ENCODE assay signal across 20 mouse cellular contexts in genomic region chr12:69238284-69238683, GRCm38 (mm10). TPM values are rescaled to one million over a fixed set of nuclear protein-coding genes. Genes with fewer than 3 reads are reported as not detected.
DNase-seq lines count a peak whose midpoint lies in the region; ATAC-seq and TF ChIP-seq lines count a peak whose summit lies in the region.
"Had no signal": no experiment of that assay in that cellular context is flagged by ENCODE, and none has a peak within 500 bp of the region (broad histone marks: within the 10 kb centered on the region; RNA-seq: fewer than 3 reads in every experiment).

No protein-coding gene starts in this region.

- no peak overlapping the region for H3K4me2 ChIP-seq in midbrain, postnatal 0 days (ENCODE audit: low read depth, low read length, poor library complexity, severe bottlenecking)
- H3K4me2 ChIP-seq in midbrain, embryonic 16.5 days (ENCODE audit: low read length) = no peak overlapping the region
- H3K4me2 ChIP-seq in stomach, postnatal 0 days (replicated peaks; ENCODE audit: low read depth) = no peak overlapping the region
- H3K4me2 ChIP-seq: embryonic facial prominence, embryonic 15.5 days; hindbrain, embryonic 15.5 days had no signal

- H3K27me3 ChIP-seq in heart, adult 2 months (ENCODE audit: control insufficient read depth, insufficient read depth, low read length) = no peaks in the 10 kb centered on the region
- H3K27me3 ChIP-seq in midbrain, postnatal 0 days (ENCODE audit: insufficient read depth, low read length) = no peaks in the 10 kb centered on the region
- no peaks in the 10 kb centered on the region for H3K27me3 ChIP-seq in midbrain, embryonic 16.5 days (ENCODE audit: control insufficient read depth, insufficient read depth, low read depth, low read length)
- no peaks in the 10 kb centered on the region for H3K27me3 ChIP-seq in stomach, postnatal 0 days (ENCODE audit: control insufficient read depth, insufficient read depth, low read length)
- H3K27me3 ChIP-seq: embryonic facial prominence, embryonic 15.5 days; hindbrain, embryonic 15.5 days had no signal

- no peak for DNase-seq in heart, adult 2 months
- no peak for DNase-seq in heart, postnatal 25 days (ENCODE audit: low spot score)
- peak; percentile 7 to 23 for DNase-seq in kidney, postnatal 36 days
- no peak for DNase-seq in kidney, postnatal 25 days
- no peak for DNase-seq in midbrain, postnatal 0 days (ENCODE audit: low spot score)
- DNase-seq in stomach, postnatal 0 days (ENCODE audit: low spot score) = no peak
- no peak for DNase-seq in urinary bladder, postnatal 25 days (ENCODE audit: low spot score)
- DNase-seq: adrenal gland, postnatal 36 days; B cell, adult 2 months; cerebellum, adult 9-10 months; embryo, embryonic 11 days; gastrocnemius, postnatal 25 days; heart, postnatal 14 days; thymus, adult 18-20 months had no signal

- no peak overlapping the region for H3K27ac ChIP-seq in heart, adult 2 months
- no peak overlapping the region for H3K27ac ChIP-seq in midbrain, postnatal 0 days (ENCODE audit: low read depth, low read length)
- H3K27ac ChIP-seq in midbrain, embryonic 16.5 days (ENCODE audit: low read length) = no peak overlapping the region
- H3K27ac ChIP-seq in stomach, postnatal 0 days (replicated peaks) = no peak overlapping the region
- H3K27ac ChIP-seq: embryonic facial prominence, embryonic 15.5 days; forebrain, embryonic 10.5 days; heart, embryonic 10.5 days; hindbrain, embryonic 15.5 days had no signal

- peak; percentile 34 for TF ChIP-seq CTCF in heart, adult 2 months (IDR thresholded peaks at IDR 0.05)
- TF ChIP-seq CTCF in midbrain, postnatal 0 days (IDR thresholded peaks at IDR 0.05) = peak; percentile 34
- TF ChIP-seq CTCF in stomach, postnatal 0 days (IDR thresholded peaks at IDR 0.05; ENCODE audit: low read depth) = peak; percentile 26

- no peak for TF ChIP-seq POLR2A in heart, adult 2 months (IDR thresholded peaks at IDR 0.05; ENCODE audit: insufficient read depth, low read depth, low read length)

- no peaks in the 10 kb centered on the region for H3K36me3 ChIP-seq in heart, adult 2 months (ENCODE audit: control insufficient read depth, insufficient read depth, low read length)
- no peaks in the 10 kb centered on the region for H3K36me3 ChIP-seq in midbrain, postnatal 0 days (ENCODE audit: insufficient read depth, low read length)
- H3K36me3 ChIP-seq in midbrain, embryonic 16.5 days (ENCODE audit: control insufficient read depth, insufficient read depth, low read length) = no peaks in the 10 kb centered on the region
- H3K36me3 ChIP-seq in stomach, postnatal 0 days (ENCODE audit: control insufficient read depth, insufficient read depth, low read length) = no peaks in the 10 kb centered on the region
- H3K36me3 ChIP-seq: embryonic facial prominence, embryonic 15.5 days; forebrain, embryonic 10.5 days; heart, embryonic 10.5 days; hindbrain, embryonic 15.5 days had no signal

- WGBS in heart, adult 2 months = 30% methylated on average over 3 of the region's 3 CpGs
- WGBS in midbrain, postnatal 0 days = 35% methylated on average over 3 of the region's 3 CpGs
- WGBS in midbrain, embryonic 16.5 days = 47% methylated on average over 3 of the region's 3 CpGs
- 39% methylated on average over 3 of the region's 3 CpGs for WGBS in stomach, postnatal 0 days

- no peaks in the 10 kb centered on the region for H3K9me3 ChIP-seq in midbrain, postnatal 0 days (ENCODE audit: low read length)
- H3K9me3 ChIP-seq in midbrain, embryonic 16.5 days (replicated peaks; ENCODE audit: control insufficient read depth, low read length, poor library complexity, severe bottlenecking) = no peaks in the 10 kb centered on the region
- no peaks in the 10 kb centered on the region for H3K9me3 ChIP-seq in stomach, postnatal 0 days (ENCODE audit: control insufficient read depth, low read length)
- H3K9me3 ChIP-seq: embryonic facial prominence, embryonic 15.5 days; forebrain, embryonic 10.5 days; heart, embryonic 10.5 days; hindbrain, embryonic 15.5 days had no signal

- intact Hi-C loops in heart, adult 2 months (cut with DNase I) = no loop called here
- intact Hi-C loops in heart, postnatal 25 days (cut with DNase I) = no loop called here

- H3K79me2 ChIP-seq in heart, adult 2 months (replicated peaks; ENCODE audit: control insufficient read depth, insufficient read depth, low read length) = no peaks in the 10 kb centered on the region

- H3K9ac ChIP-seq in heart, adult 2 months (ENCODE audit: low read depth, low read length) = no peak overlapping the region
- no peak overlapping the region for H3K9ac ChIP-seq in midbrain, postnatal 0 days (replicated peaks; ENCODE audit: low read length, poor library complexity, severe bottlenecking)
- H3K9ac ChIP-seq in midbrain, embryonic 16.5 days (ENCODE audit: low read depth, low read length) = no peak overlapping the region
- no peak overlapping the region for H3K9ac ChIP-seq in stomach, postnatal 0 days (ENCODE audit: low read length)
- H3K9ac ChIP-seq: embryonic facial prominence, embryonic 15.5 days; hindbrain, embryonic 15.5 days had no signal

- H3K4me1 ChIP-seq in heart, adult 2 months (ENCODE audit: control insufficient read depth, insufficient read depth, low read length) = peaks cover 2% of the 10 kb centered on the region; the same call in 1 of the 2 replicates
- no peaks in the 10 kb centered on the region for H3K4me1 ChIP-seq in midbrain, postnatal 0 days (ENCODE audit: insufficient read depth, low read length)
- H3K4me1 ChIP-seq in midbrain, embryonic 16.5 days (ENCODE audit: control insufficient read depth, insufficient read depth, low read length) = peaks cover 4% of the 10 kb centered on the region; the same call in 1 of the 2 replicates
- H3K4me1 ChIP-seq in stomach, postnatal 0 days (replicated peaks; ENCODE audit: control insufficient read depth, insufficient read depth) = no peaks in the 10 kb centered on the region

- TF ChIP-seq EP300 in heart, adult 2 months (IDR thresholded peaks at IDR 0.05; ENCODE audit: insufficient read depth, low read depth, low read length) = no peak
- no peak for TF ChIP-seq EP300 in stomach, postnatal 0 days (optimal IDR thresholded peaks at IDR 0.05)

- H3K4me3 ChIP-seq in heart, adult 2 months = no peak overlapping the region
- no peak overlapping the region for H3K4me3 ChIP-seq in midbrain, postnatal 0 days (ENCODE audit: low read depth, low read length)
- H3K4me3 ChIP-seq in midbrain, embryonic 16.5 days (ENCODE audit: low read depth, low read length) = no peak overlapping the region
- H3K4me3 ChIP-seq in stomach, postnatal 0 days (ENCODE audit: low read depth, low read length) = no peak overlapping the region
- H3K4me3 ChIP-seq: embryonic facial prominence, embryonic 15.5 days; forebrain, embryonic 10.5 days; heart, embryonic 10.5 days; hindbrain, embryonic 15.5 days had no signal

- no peak for ATAC-seq in midbrain, postnatal 0 days (ENCODE audit: low FRiP score)
- ATAC-seq in midbrain, embryonic 16.5 days = no peak
- no peak for ATAC-seq in stomach, postnatal 0 days (ENCODE audit: low FRiP score, low TSS enrichment)

RNA-seq across cellular contexts. Expression of gene Klhdc1, which starts 2.7 kb away (rescaled TPM):
- 10 to 100 TPM; 34.6 to 38.7 TPM for total RNA-seq in heart, adult 2 months (2021)
- 10.2 and 10.5 TPM in 2 replicates for polyA plus RNA-seq in heart, adult 2 months (2012; rRNA removed)
- 10 to 100 TPM; 26.5 to 28.7 TPM for total RNA-seq in heart, postnatal 25 days (2021)
- total RNA-seq in midbrain, postnatal 0 days (2014; rRNA removed) = 8.5 TPM in 2 replicates
- polyA plus RNA-seq in midbrain, postnatal 0 days (2015; fragmentation: Nextera tagmentation; extraction: Ambion mirVana) = 18.1 and 25.6 TPM in 2 replicates
- polyA plus RNA-seq in midbrain, embryonic 16.5 days (2015; fragmentation: Nextera tagmentation; extraction: Ambion mirVana) = 15.6 and 19.3 TPM in 2 replicates
- polyA plus RNA-seq in stomach, postnatal 0 days (2015; fragmentation: Nextera tagmentation; extraction: Ambion mirVana) = 20.2 and 20.4 TPM in 2 replicates

RNA-seq across cellular contexts. Expression of gene Pole2, which starts 10.3 kb away (rescaled TPM):
- total RNA-seq in heart, adult 2 months (2021) = under 1 TPM; 0.27 to 0.63 TPM
- 1.00 and 1.4 TPM in 2 replicates for polyA plus RNA-seq in heart, adult 2 months (2012; rRNA removed)
- 1 to 10 TPM in 1 of 2 experiments, under 1 TPM in 1; 0.98 to 1.2 TPM for total RNA-seq in heart, postnatal 25 days (2021)
- 2.4 and 3.6 TPM in 2 replicates for total RNA-seq in midbrain, postnatal 0 days (2014; rRNA removed)
- 1.4 TPM in 2 replicates for polyA plus RNA-seq in midbrain, postnatal 0 days (2015; fragmentation: Nextera tagmentation; extraction: Ambion mirVana)
- 2.5 and 2.7 TPM in 2 replicates for polyA plus RNA-seq in midbrain, embryonic 16.5 days (2015; fragmentation: Nextera tagmentation; extraction: Ambion mirVana)
- polyA plus RNA-seq in stomach, postnatal 0 days (2015; fragmentation: Nextera tagmentation; extraction: Ambion mirVana) = 8.0 and 9.0 TPM in 2 replicates

RNA-seq across cellular contexts. Expression of gene Gm49384, which starts 34.2 kb away (rescaled TPM):
- 1 to 10 TPM; 1.7 to 1.8 TPM for total RNA-seq in heart, adult 2 months (2021)
- not detected in 2 replicates for polyA plus RNA-seq in heart, adult 2 months (2012; rRNA removed)
- 1 to 10 TPM; 2.3 to 3.7 TPM for total RNA-seq in heart, postnatal 25 days (2021)
- 1.2 TPM in 1 of 2 replicates, not detected in the other for total RNA-seq in midbrain, postnatal 0 days (2014; rRNA removed)
- polyA plus RNA-seq in midbrain, postnatal 0 days (2015; fragmentation: Nextera tagmentation; extraction: Ambion mirVana) = 2.5 and 2.9 TPM in 2 replicates
- 9.8 and 13.1 TPM in 2 replicates for polyA plus RNA-seq in midbrain, embryonic 16.5 days (2015; fragmentation: Nextera tagmentation; extraction: Ambion mirVana)
- polyA plus RNA-seq in stomach, postnatal 0 days (2015; fragmentation: Nextera tagmentation; extraction: Ambion mirVana) = 8.2 and 8.7 TPM in 2 replicates
- polyA plus RNA-seq: small intestine, adult 2 months had no signal

RNA-seq across cellular contexts. Expression of gene Dnaaf2, which starts 40.1 kb away (rescaled TPM):
- total RNA-seq in heart, adult 2 months (2021) = under 1 TPM; 0.50 to 0.80 TPM
- polyA plus RNA-seq in heart, adult 2 months (2012; rRNA removed) = 0.67 and 0.94 TPM in 2 replicates
- under 1 TPM; 0.34 to 0.56 TPM for total RNA-seq in heart, postnatal 25 days (2021)
- 5.0 and 6.1 TPM in 2 replicates for total RNA-seq in midbrain, postnatal 0 days (2014; rRNA removed)
- 8.0 and 9.4 TPM in 2 replicates for polyA plus RNA-seq in midbrain, postnatal 0 days (2015; fragmentation: Nextera tagmentation; extraction: Ambion mirVana)
- polyA plus RNA-seq in midbrain, embryonic 16.5 days (2015; fragmentation: Nextera tagmentation; extraction: Ambion mirVana) = 5.9 and 6.4 TPM in 2 replicates
- polyA plus RNA-seq in stomach, postnatal 0 days (2015; fragmentation: Nextera tagmentation; extraction: Ambion mirVana) = 4.0 and 5.2 TPM in 2 replicates

RNA-seq across cellular contexts. Expression of gene Gm49383, which starts 41.4 kb away (rescaled TPM):
- total RNA-seq in heart, adult 2 months (2021) = 1 to 10 TPM; 2.2 to 3.1 TPM
- 1.00 and 2.1 TPM in 2 replicates for polyA plus RNA-seq in heart, adult 2 months (2012; rRNA removed)
- 1 to 10 TPM; 2.6 to 4.5 TPM for total RNA-seq in heart, postnatal 25 days (2021)
- 0.38 and 4.0 TPM in 2 replicates for total RNA-seq in midbrain, postnatal 0 days (2014; rRNA removed)
- polyA plus RNA-seq in midbrain, postnatal 0 days (2015; fragmentation: Nextera tagmentation; extraction: Ambion mirVana) = 5.3 and 5.4 TPM in 2 replicates
- 11.8 and 14.7 TPM in 2 replicates for polyA plus RNA-seq in midbrain, embryonic 16.5 days (2015; fragmentation: Nextera tagmentation; extraction: Ambion mirVana)
- polyA plus RNA-seq in stomach, postnatal 0 days (2015; fragmentation: Nextera tagmentation; extraction: Ambion mirVana) = 6.9 and 10.3 TPM in 2 replicates

Comparison
In these comparisons a context has a peak if more than half of its experiments do, and no peak if none do; other contexts are left out.
1. DNase-seq: peak in kidney, postnatal 36 days (2 of 2); none in heart, adult 2 months (0 of 2), heart, postnatal 25 days (single experiment), kidney, postnatal 25 days (0 of 2), midbrain, postnatal 0 days (single experiment), stomach, postnatal 0 days (single experiment) and urinary bladder, postnatal 25 days (single experiment).
2. Peak in every context shown above with its lines, with median percentiles within 50 percentile points of each other: CTCF ChIP-seq.